Mouse (Mus musculus): ENCODE results near the gene Trim8.

The Trim8 gene

DNA sequence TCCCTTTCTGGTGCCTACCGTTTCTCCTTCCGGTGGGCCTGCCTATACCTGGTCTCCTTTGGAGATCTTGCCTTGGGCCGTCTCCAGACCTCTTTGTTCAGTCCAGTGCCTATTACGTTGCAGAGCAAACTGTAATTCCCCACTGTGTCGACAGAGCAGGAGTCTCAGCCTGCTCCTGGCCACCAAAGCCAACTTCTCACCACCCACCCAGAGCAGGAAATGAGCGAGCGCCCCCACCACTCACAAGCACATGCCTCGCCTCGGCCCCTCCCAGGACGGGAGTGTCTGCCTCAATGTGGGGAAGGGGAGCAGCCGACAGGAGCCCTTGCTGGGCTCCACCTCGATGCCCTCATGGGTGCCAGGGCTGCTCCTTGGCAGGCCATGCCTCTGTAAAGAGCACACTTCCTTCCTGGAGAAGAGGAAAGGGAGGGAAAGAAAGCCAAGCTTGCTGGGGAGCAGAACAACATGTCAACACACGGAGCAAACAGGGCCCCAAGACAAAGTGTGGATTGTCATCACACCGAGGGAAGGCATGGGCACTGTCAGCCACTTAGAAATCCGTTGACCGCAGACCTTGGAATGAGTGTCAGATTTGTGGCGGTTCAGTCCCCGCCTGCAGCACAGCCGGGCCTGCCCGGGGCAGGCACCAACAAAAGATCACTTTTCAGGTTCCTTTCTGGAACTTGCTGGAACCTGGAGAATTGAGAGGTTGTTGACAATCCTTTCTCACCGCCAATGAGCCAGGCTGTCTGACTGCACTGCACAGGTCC is 22.0 kb upstream of the Trim8 start:
- DNase-seq (ENCODE audit: low spot score in 2 of 2), result no peak

DNA sequence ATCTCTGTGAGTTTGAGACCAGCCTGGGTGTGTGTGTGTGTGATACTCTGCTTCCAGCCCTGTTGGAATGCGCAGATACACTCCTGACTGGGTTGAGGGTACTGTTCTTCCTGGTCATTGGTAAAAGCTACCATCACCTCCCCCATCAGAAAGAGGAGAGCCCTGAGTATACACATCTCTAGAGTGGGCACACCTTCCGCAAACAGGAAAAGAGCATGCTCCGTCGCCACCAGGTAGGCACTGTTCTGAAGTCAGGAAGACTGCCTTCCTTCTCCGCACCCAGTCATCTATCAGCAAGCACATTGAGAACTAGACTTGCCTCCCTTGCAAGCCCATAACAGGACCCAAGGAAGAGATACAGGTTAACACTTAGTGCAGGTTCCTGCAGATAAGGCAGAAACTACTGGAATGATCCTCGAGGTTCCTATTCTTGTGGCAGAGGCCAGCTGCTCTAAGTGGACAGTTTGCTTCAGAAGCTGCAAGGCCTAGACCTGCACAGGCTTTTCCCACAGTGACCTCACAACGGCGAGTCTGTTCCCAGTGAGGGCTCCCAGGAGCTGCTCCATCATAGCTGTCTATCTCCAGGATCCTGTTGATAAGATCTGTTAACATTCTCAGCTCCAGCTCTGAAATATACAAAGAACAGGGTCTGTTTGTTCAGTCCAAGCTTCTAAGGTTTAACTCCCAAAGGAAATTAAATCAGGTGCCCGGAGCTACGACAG is 20.7 kb upstream of the Trim8 start:
- DNase-seq (ENCODE audit: low spot score in 2 of 2), result no peak

DNA sequence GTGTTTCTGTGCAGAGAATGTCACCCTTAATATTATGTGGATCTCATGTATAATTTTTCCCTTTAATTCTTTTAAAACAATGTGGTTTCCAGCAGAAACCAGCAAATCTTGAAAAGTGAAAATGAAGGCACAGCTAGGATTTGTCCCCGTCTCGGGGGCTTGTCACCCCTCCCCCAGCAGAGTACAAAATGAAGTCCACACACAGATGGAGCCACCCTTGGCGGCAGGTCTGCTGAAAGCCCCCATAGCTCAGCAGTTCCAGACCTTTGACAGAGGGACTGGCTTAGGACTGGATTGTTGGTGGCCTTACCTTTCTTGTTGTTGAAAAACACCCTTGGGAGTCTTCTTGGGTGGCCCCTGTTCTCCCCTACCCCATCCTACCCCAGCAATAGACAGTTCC is 20.1 kb upstream of the Trim8 start:
- no peak for DNase-seq (ENCODE audit: low spot score in 2 of 2)

DNA sequence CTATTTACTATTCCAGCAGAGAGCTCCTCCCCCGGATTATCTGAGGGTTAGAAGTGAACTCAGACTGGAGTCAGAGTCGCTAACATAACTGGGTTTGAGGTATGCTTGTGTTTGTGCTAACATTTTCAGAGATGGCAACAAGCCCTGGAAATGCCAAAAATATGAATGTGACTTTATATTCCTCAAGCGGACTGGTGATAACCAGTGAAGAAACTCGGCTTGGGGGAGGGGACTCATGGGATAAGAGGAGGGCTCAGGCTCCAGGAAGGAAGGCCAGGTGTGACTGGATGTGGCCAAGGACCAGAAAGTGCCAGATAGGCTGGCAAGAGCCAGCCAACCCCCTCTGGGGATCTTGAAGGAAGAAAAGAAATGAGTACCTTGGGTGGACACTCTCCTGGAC is 19.7 kb upstream of the Trim8 start:
- no peak for DNase-seq (ENCODE audit: low spot score in 2 of 2)

DNA sequence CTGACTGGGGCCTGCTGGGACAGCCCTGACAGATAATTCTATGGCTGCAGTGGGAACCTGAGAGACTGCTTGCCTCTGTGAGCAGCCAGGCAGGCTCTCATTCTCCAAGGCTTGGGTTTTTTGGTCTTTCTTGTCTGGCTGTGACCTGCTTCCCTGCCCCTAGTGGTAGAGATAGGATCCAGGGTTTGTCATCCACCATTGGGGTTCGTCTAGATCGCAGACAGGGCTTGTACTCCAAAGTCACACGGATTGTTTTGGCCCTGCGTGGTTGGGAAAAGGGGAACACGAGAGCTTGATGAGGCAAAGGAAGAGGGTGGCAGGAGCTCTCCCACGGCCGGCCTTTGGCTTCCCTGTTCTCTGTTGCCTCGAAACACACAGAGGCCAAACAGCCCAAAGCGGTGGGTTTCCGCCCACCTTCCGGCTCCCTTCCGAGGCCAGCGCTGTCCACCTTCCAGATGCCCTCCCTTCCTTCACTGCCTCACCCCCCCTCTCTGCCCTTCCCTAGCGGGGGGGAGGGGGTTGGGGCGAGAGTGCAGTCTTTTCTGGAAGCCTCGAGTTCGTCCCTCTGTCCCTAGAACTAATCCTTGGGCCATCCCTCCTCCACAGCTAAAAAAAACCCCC is 18.5 kb upstream of the Trim8 start:
- no peak for DNase-seq (ENCODE audit: low spot score in 2 of 2)

DNA sequence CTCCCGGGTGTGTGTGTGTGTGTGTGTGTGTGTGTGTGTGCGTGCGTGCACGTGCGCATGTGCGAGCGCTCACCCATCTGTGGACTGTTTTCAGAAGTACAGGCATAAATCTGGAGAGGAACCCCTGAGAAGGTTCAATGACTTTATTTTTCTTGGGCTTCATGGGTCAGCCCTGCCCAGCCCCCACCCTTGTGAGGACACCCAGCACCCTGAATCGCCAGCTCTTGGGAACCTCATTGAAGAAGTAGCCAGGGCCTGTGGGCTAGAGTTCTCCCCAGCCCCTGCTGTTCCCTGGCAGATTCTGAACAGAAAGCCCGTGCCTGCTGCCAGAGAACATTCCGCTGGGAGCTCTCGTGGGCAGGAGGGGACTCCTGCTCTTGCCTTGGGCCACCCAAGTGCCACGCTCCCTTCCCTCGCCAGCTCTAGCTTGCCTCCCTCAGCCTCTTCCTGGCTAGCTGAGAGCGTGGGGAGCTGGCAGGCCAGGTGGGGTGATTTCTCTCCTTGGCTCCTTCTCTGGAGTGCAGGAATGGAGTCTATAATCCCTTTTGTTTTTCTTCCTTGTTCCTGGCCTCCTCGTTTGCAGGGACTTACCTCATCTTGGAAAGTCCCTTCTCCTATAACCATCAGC is 17.7 kb upstream of the Trim8 start:
- peak; percentile 49 to 54 for DNase-seq (ENCODE audit: low spot score in 2 of 2)

DNA sequence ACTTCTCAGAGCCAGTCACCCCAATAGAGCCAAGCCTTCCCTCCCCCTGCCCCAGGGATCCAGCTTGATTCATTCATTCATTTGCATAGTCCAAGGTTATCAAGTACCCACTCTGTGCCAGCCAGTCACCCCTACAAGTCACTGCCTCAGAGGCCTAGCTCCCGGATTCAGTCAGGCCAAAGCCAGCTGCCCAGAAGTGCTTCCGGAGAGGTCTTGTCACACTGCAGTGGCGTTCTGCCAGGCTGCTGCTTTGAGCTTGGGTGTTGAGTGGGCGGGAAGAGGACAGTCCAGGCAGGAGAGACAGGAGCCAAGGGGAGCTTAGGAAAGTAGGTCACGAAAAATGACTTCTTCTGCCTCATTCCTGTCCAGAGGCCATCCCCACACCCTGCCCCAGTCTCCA is 17.0 kb upstream of the Trim8 start:
- DNase-seq (ENCODE audit: low spot score in 2 of 2), result no peak

DNA sequence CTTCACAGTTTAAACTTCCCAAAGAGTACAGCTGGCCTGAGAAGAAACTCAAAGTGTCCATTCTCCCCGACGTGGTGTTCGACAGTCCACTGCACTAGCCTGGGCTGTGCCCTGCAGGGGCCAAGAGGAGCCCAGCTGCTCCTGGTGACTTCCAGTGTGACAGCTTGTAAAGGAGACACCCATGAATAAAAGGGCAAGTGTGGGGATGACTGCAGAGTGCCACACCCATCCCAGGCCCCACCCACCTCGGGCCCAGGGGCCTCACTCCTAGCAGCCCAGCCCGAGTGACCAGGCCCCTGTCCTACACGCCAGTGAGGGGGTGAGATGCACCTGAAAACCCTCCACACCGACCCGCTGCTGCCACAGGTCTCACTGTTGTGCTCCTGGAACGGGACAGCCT is 15.7 kb upstream of the Trim8 start:
- DNase-seq (ENCODE audit: low spot score in 2 of 2), result no peak

DNA sequence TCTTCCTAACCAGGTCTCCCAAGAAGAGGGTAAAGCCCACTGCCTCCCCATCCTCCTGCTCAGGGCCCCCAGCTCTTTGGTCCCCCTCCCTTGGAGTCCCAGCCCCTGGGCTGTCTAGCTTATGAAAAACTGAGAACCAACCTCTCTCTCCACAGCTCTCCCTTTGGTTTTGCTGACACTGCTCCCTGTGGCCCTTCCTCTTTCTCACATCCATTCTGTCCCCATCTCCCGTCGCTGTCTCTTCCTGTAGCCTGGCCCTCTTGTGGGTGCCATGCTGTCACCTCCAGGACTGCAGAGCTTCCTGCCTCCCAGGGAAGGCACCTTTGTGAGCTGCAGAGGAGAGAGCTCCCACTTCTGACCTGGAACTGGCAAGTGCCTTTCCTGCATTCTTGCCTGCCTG is 14.8 kb upstream of the Trim8 start:
- DNase-seq (ENCODE audit: low spot score in 2 of 2), result no peak

DNA sequence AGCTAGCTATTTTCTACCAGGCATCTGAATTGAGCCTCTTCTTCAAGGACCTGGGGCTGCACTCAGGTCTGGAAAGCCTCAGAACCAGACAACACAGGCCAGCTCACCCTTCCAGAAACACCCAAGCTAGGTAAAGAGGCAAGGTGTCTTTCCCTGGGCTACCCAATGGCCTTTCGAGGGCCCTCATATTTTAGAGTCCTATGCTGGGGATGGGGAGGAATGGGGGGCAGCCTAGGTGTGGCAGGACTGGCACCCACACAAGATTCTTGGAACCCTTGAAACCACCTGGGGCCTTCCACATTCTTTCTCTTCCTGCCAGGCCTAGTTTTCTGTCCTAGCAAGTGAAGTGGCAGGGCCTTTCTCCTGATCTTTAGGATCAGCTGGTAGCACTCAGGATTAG is 12.1 kb upstream of the Trim8 start:
- DNase-seq (ENCODE audit: low spot score in 2 of 2), result no peak

DNA sequence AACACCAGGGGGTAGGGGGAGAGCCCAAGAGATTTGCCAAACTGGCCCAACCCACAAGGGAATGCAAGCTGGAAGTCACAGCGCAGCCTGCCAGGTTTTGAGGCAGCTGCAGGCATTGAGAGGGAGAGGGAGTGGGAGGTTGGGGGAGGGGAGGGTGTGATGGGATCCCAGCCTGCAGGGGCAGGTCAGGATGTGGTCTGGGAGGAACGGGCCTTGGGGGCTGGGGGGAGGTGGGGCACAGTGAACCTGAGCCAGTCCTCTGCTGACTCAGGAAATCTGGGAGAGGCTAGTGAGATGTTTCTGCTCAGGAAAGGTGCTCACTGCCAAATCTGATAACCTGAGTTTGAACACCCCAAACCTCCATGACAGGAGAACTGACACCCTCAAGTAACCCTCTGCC is 10.9 kb upstream of the Trim8 start:
- no peak for DNase-seq (ENCODE audit: low spot score in 2 of 2)

DNA sequence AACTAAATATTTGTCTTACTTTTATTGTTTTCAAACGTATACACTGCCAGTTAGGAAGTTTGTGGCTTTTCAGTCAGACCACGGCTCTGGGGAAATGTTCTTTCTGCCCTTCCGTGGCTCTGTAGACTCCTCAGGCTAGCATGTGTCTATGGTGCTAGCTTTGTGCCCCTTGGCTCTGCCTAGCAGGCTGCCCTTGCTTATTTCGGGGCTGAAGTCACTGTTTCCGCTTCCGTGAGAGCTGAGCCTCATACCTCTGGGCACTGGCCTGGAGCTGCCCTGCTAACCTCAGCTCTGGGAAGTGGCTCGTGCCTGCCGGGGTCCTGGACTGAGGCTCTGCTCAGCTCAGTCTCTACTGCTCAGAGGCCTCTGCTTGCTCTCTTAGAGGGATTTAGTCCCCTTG is 6.4 kb upstream of the Trim8 start:
- DNase-seq (ENCODE audit: low spot score in 2 of 2), result no peak

DNA sequence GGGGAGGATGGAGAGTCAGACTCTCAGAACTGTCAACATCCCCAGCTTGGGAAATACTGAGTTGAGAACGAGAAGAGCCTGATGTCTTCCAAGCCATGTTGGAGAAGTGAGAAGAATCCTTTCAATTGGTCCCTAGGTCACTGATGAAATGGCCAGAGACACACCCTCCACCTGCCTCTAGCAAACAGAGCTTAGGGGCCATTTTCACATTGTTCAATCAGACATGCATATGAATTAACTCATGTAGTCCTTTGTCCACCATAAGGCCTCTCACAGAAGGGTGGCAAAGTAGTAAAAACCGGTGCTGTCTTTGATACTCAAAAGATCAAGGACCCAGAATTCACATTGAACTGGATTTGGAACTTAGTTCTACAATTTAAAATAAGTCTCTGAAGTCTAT is 4.3 kb upstream of the Trim8 start:
- no peak for DNase-seq (ENCODE audit: low spot score in 2 of 2)

DNA sequence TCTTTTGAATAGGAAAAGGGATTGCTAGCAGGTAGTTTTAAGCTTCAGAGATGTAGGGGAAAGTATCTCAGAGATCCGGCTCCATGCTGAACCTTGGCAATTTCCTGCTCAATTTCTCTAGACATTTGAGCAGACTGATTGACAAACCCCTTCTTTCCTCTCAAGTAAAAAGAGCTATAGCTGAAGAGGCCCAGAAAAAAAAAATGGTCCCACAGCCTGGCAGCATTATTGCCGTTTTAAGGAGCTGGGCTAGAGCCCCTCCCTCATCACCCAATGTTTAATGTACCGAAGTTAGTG is 2.0 kb upstream of the Trim8 start:
- DNase-seq (ENCODE audit: low spot score in 2 of 2), result no peak

DNA sequence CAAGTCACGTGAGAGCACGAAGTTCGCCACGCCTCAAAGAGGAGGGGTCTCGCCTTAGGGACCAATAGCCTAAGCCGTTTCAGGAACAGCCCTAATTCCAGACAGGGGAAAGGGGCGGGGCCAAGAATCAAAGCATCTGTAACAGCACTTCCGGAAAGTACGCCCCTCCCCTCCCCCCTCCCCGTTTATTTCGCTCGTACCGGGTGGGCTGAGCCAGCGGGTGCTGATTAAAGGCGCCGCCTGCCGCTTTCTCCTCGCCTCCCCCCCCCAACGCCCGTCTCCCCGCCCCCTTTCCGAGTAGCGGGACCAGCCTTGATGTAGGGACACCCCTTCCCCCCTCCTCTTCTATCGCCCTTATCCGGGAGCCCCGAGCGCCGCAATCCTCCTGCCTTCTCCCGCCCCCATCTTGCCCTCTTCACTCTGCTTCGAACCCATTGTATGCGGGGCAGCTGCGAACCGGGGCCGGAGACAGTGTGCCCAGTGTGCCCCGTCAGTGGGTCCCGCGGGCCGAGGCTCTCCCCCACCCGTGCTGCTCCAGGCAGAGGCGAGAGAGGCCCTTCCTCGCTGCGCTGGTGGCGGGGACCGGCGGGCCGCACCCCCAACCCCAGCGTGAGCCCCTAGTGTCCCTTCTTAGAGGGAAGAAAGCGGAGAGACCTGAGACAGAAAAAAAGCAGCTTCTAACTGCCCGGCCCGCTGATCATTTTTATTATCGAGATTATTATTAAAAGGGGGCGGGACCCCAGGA is 1.5 kb upstream of the Trim8 start:
- peak; percentile 96 to 99 for DNase-seq (ENCODE audit: low spot score in 2 of 2)

DNA sequence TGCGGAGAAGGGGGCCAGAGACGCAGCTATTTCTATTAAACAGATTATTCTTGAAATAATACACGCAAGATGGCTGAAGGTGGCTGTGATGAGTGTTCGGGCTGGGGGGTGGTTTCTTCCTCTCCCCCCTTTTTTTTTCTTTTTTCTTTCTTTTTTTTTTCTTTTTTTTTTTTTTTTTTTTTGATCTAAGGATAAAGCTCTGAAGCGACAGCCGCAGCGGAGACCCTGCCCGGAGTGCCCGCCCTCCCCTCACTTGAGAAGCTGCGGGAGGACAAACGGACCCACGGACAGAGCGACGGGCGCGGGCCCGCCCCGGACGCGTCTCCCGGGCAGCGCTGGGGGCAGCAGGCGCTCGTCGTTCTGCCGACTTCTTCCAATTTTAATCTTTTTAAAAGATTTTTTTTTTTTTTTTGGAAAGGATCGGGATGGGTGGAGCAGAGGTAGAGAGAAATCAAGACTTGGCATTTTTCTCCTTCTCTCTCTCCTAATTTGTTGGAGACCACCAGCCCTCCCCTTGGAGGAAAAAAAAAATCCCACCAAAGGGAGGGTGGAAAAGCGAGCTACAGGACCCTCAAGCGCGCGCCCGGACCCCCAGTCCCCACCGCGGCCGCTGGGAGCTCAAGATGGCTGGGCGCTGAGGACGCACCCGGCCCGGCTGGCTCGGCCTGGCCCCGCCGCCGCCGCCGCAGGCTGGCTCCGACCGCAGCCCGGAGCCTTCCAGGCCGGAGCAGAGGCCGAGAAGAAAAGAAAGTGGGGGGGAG is 741 bp upstream of the Trim8 start:
- no peak for DNase-seq (ENCODE audit: low spot score in 2 of 2)

DNA sequence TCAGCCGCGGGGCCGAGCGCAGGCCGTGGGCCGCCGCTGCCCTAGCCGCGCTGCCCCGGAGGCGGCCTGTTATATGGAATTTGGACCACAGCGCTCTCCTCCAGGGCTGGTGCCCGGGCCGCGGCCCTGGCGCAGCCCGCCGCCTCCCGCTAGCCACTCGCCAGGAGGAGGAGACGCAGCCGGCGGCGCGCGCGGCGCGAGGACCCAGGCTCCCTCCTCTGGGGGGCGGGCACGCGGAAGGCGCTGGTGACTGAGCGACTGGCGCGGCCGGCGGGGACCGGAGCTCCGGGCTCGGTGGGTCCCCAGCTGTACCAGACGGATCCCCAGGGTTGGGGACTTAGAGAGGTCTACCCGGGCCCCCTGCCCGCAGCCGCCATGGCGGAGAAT is 560 bp downstream of the Trim8 start:
- peak; percentile 59 to 67 for DNase-seq (ENCODE audit: low spot score in 2 of 2)

DNA sequence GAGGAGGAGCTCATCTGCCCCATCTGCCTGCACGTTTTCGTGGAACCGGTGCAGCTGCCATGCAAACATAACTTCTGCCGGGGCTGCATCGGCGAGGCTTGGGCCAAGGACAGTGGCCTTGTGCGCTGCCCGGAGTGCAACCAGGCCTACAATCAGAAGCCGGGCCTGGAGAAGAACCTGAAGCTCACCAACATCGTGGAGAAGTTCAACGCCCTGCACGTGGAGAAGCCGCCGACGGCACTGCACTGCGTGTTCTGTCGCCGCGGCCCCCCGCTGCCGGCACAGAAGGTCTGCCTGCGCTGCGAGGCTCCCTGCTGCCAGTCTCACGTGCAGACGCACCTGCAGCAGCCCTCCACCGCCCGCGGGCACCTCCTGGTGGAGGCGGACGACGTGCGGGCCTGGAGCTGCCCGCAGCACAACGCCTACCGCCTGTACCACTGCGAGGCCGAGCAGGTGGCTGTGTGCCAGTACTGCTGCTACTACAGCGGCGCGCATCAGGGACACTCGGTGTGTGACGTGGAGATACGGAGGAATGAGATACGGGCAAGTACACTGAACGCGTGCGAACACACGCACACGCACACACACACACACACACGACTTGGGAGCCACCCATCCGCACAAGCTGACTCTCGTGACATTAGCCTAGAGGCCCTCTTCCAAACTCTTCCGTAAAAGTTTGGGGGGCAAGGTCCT is 1.1 kb downstream of the Trim8 start:
- peak; percentile 80 to 82 for DNase-seq (ENCODE audit: low spot score in 2 of 2)

DNA sequence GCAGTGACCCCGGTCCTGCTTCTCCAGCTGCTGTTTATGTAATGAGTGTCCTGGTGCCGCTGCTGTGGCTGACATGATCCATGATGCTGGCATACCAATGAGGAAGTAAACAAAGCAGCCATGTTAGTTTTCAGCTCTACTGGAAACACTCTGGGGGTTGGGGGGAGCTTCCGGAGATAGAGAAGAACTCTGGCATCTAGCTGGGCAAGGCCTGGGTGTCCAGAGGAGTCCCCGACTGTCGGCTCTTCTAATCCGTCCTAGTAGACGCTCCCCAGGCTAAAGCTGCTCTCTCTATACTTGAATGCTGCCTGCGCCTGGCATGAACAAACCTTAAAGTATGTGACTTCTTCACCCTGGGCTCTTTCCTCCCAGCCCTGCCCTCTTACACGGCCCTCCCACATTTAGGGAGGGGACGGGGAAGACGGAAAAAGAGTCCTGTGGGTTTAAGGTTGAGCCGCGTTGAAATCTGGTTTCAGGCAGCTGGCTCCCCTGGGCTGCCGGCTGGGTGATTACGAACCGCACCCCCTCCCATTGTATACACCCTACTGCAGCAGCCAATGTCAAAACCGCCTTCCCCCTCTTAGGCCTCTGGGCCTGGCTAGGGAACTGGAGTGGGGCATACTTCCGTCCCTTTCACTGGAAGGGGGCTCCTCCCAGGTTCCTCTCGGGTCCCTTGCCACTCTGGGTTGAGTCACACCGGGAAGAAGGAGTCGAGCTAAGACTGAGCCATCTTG is 2.0 kb downstream of the Trim8 start:
- DNase-seq (ENCODE audit: low spot score in 2 of 2), result no peak

DNA sequence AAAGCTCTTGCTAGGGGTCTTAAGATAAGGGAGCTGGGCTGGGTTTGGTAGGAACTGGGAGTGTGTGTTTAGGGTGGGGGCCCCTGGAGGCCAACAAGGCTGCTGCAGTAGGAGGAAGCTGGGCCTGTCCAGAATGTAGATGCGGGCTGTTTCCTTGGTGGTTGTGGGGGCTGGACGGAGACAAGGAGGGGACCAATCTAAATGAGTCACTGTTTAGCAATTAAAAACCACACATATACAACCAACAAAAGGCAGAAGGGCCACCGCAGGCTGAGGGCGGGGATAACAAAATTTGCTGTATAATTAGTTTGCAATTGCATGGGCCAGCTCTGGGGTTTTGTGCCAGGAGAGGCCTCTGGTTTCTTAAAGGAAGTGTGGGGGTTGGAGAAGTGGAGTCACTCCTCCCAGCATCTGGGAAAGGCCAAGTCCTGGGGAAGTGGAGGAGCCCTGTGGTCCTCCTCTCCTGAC is 2.6 kb downstream of the Trim8 start:
- DNase-seq (ENCODE audit: low spot score in 2 of 2), result no peak
